Mouse (Mus musculus) central nervous system, embryonic 18 days (tissue): ENCODE measurements around the gene Fam122c. TPM values are rescaled to one million over a fixed set of nuclear protein-coding genes. Genes with fewer than 3 reads are reported as not detected.

Source experiments
- polyA plus RNA-seq: library from polyadenylated mRNA; depleted of rRNA; stranded (reverse); fragments of >200 nt; gene quantifications from 2 replicates; pipeline ENCODE4 v1.2.3, GENCODE M21; 2012; rRNA removed

The Fam122c gene
- 0.11 TPM in 1 of 2 replicates, not detected in the other for polyA plus RNA-seq

DNA sequence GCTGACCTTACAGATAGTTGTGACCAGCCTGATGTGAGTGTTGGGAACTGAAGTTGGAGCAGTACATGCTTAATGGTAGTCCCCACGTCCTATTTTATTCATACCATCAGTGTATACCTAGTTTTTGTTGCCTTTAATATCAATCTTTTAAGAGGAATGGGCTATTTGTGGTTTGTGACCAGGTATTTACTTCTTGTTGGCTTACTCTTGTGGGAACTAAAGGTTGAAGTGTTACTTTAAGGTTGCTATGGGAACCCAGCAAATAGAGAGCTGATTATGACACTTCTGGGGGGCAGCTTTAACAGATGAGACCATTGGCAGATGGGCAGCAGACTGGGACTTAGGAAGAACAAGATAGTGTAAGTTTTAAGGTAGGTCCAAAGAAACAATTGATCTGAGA lies at the start of gene Fam122c:
TSS of gene Fam122c (plus strand) at position 301 of the 400 bp plus-strand sequence.

DNA sequence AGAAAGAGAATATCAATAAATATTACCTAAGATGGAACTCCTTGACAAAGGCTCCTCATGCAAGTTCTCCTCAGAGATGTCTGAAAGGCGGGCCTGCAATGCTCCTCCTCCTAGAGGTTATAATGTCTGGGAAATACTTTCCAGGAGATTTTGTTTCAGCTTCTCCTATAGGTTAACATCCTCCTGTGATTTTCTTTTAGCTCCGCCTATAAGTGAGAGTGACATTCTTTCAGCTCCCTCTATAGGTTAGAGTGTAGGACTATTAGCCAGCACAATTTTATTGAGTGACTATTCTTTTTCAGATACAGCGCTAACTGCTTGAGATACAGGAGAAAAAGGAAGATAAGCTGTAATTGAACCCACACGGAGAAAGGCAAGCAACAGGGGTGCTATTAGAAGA lies 33.2 kb upstream of the Fam122c start, which contains the start of gene Plac1:
TSS of gene Plac1 (minus strand) at position 101 of the 400 bp plus-strand sequence.

GRCm38 (mm10) chrX:53269289-53270062 lies 3.7 kb upstream of the Fam122c start, which contains the start of gene Fam122b:
Fam122b (minus strand) TSS chrX:53269805.

DNA sequence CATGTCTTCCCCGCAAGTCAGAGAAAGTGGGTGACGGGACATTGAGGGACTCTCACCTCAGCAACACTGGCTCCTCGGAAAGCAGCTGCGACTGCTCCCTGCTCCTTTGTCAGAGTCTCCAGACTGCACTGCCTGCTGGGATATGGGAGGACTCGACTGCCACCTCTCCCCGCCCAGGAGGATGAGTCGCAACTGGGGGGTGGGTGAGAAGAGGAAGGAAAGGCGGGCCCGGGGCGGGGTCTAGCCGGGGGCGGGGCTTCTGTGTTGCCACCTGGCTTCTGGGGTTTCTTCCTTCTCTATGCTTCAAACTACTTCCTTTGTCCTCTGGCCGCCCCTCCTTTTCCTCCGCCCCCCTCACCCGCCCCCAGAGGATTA lies 97.1 kb downstream of the Fam122c start, which contains the start of gene Mospd1:
TSS of gene Mospd1 (minus strand) at position 137 of the 375 bp plus-strand sequence.

Other genes starting within 250 kb of the Fam122c start
- gene Plac1, start 33.3 kb upstream of the Fam122c start, polyA plus RNA-seq, result 0.17 and 0.23 TPM in 2 replicates
- gene Fam122b, start 3.6 kb upstream of the Fam122c start, polyA plus RNA-seq, result 4.2 and 5.2 TPM in 2 replicates
- 16.4 and 18.2 TPM in 2 replicates for gene Mospd1, start 97.1 kb downstream of the Fam122c start, polyA plus RNA-seq
- not detected in 2 replicates for gene Etd, start 161.5 kb downstream of the Fam122c start, polyA plus RNA-seq